Mouse (Mus musculus): ENCODE measurements around the gene Rbfox1. TPM values are rescaled to one million over a fixed set of nuclear protein-coding genes. Genes with fewer than 3 reads are reported as not detected.

The Rbfox1 gene
- total RNA-seq, 2 experiments from 2014 or later = 342 to 356 TPM

- no peak for DNase-seq (ENCODE audit: low spot score in 2 of 2)
Observed at GRCm38 (mm10) chr16:7433296-7433695, 1548.1 kb downstream of the Rbfox1 start.

- no peak for DNase-seq (ENCODE audit: low spot score in 2 of 2)
Observed at GRCm38 (mm10) chr16:7446791-7447290, 1561.7 kb downstream of the Rbfox1 start.

- peak in 1 of 2 experiments; percentile 66 for DNase-seq (ENCODE audit: low spot score in 2 of 2)
Observed at GRCm38 (mm10) chr16:7447718-7448649, 1562.8 kb downstream of the Rbfox1 start.

GRCm38 (mm10) chr16:7451193-7451592 is 1566.0 kb downstream of the Rbfox1 start:
- DNase-seq (ENCODE audit: low spot score in 2 of 2) = peak in 1 of 2 experiments; percentile 52

- no peak for DNase-seq (ENCODE audit: low spot score in 2 of 2)
Observed at GRCm38 (mm10) chr16:7457571-7457970, 1572.4 kb downstream of the Rbfox1 start.
